Mouse (Mus musculus) forebrain, embryonic 11.5 days (tissue): ENCODE data around the gene Arhgap10. TPM values are rescaled to one million over a fixed set of nuclear protein-coding genes. Genes with fewer than 3 reads are reported as not detected.

Experiments used
- ATAC-seq: fragments of 200-750 bp; cut with Nextera tagmentation; replicated peaks from 2 replicates; pipeline ENCODE4 v1.8.0; 2017; ENCODE audit warnings: moderate TSS enrichment; ENCODE audit not compliant: low FRiP score
- DNase-seq: peaks from one replicate; pipeline ENCODE4 v3.0.0-alpha.2; 2017; ENCODE audit warnings: low spot score
- H3K27ac ChIP-seq: fragments of 300-500 bp; sonication (generic); 2 replicates; pipeline ENCODE4 v1.5.1; 2014; ENCODE audit warnings: low read depth, low read length
- H3K27me3 ChIP-seq: fragments of 300-500 bp; sonication (generic); 2 replicates; pipeline ENCODE4 v1.6.1; 2014; ENCODE audit warnings: mild to moderate bottlenecking, low read length, mixed read lengths; ENCODE audit not compliant: control insufficient read depth, insufficient read depth
- H3K36me3 ChIP-seq: fragments of 300-500 bp; sonication (generic); 2 replicates; pipeline ENCODE4 v1.6.1; 2014; ENCODE audit warnings: mild to moderate bottlenecking, low read length, moderate library complexity, mixed read lengths; ENCODE audit not compliant: control insufficient read depth, insufficient read depth
- H3K4me1 ChIP-seq: fragments of 300-500 bp; sonication (generic); replicated peaks from 2 replicates; pipeline ENCODE4 v1.6.1; 2014; ENCODE audit warnings: low read length, mixed read lengths; ENCODE audit not compliant: control insufficient read depth, insufficient read depth
- H3K4me2 ChIP-seq: fragments of 300-500 bp; sonication (generic); 2 replicates; pipeline ENCODE4 v1.6.1; 2014; ENCODE audit warnings: low read depth, mild to moderate bottlenecking, low read length, moderate library complexity, mixed read lengths; ENCODE audit not compliant: severe bottlenecking
- H3K4me3 ChIP-seq: fragments of 300-500 bp; sonication (generic); 2 replicates; pipeline ENCODE4 v1.5.1; 2014; ENCODE audit warnings: low read depth, low read length
- H3K9ac ChIP-seq: fragments of 300-500 bp; sonication (generic); 2 replicates; pipeline ENCODE4 v1.6.1; 2014; ENCODE audit warnings: low read length
- H3K9me3 ChIP-seq: fragments of 300-500 bp; sonication (generic); 2 replicates; pipeline ENCODE4 v1.6.1; 2016; ENCODE audit warnings: low read length, mixed read lengths; ENCODE audit not compliant: control insufficient read depth
- WGBS: fragments of 180-500 bp; shearing (Covaris S2); extraction: QIAGEN DNeasy Blood & Tissue Kit; methylation state at CpG from one replicate; pipeline ENCODE4 v1.1.7; 2014; 5-methylcytosine and 5-hydroxymethylcytosine counted together
- polyA plus RNA-seq: library from polyadenylated mRNA; unstranded; fragments of >200 nt; fragmentation: Nextera tagmentation; extraction: Ambion mirVana; gene quantifications from 2 replicates; pipeline ENCODE4 v1.2.1, GENCODE M21; 2014

The Arhgap10 gene
- polyA plus RNA-seq, 1 experiment from 2014 or later: 15.4 TPM

- ATAC-seq: no peak
- no peaks in the 10 kb centered on the region for H3K9me3 ChIP-seq
Observed at GRCm38 (mm10) chr8:77375999-77376398, 141.8 kb downstream of the Arhgap10 start.

GRCm38 (mm10) chr8:77371006-77371405, 146.7 kb downstream of the Arhgap10 start:
- WGBS: 93% methylated on average over 6 of the region's 6 CpGs
- H3K27ac ChIP-seq: no peak overlapping the region
- H3K9me3 ChIP-seq: no peaks in the 10 kb centered on the region
- no peaks in the 10 kb centered on the region for H3K36me3 ChIP-seq
- H3K9ac ChIP-seq: no peak overlapping the region
- ATAC-seq: no peak
- no peaks in the 10 kb centered on the region for H3K4me1 ChIP-seq
- no peaks in the 10 kb centered on the region for H3K27me3 ChIP-seq
- DNase-seq: no peak
- H3K4me3 ChIP-seq: no peak overlapping the region
- no peak overlapping the region for H3K4me2 ChIP-seq

More at GRCm38 (mm10) chr8:77375999-77376398, 141.8 kb downstream of the Arhgap10 start:
- no peak for DNase-seq
- no peaks in the 10 kb centered on the region for H3K36me3 ChIP-seq
- H3K27ac ChIP-seq: no peak overlapping the region
- 85% methylated on average over 2 of the region's 2 CpGs for WGBS
- no peak overlapping the region for H3K9ac ChIP-seq
- no peaks in the 10 kb centered on the region for H3K4me1 ChIP-seq
- no peaks in the 10 kb centered on the region for H3K27me3 ChIP-seq
- no peak overlapping the region for H3K4me3 ChIP-seq
- no peak overlapping the region for H3K4me2 ChIP-seq

GRCm38 (mm10) chr8:77370308-77370707, 147.4 kb downstream of the Arhgap10 start:
- Histone ChIP-seq H3K4me2 (no peak overlapping the region), H3K4me1 (no peaks in the 10 kb centered on the region), H3K9me3 (no peaks in the 10 kb centered on the region), H3K9ac (no peak overlapping the region), H3K27me3 (no peaks in the 10 kb centered on the region), H3K27ac (no peak overlapping the region), H3K4me3 (no peak overlapping the region), H3K36me3 (no peaks in the 10 kb centered on the region)
- DNase-seq (no peak), ATAC-seq (no peak)
- WGBS: 38% methylated on average over 2 of the region's 2 CpGs

GRCm38 (mm10) chr8:77369671-77370070, 148.1 kb downstream of the Arhgap10 start:
- Histone ChIP-seq H3K4me1 (no peaks in the 10 kb centered on the region), H3K27ac (no peak overlapping the region), H3K36me3 (no peaks in the 10 kb centered on the region), H3K9me3 (no peaks in the 10 kb centered on the region), H3K4me2 (no peak overlapping the region), H3K27me3 (no peaks in the 10 kb centered on the region), H3K9ac (no peak overlapping the region), H3K4me3 (no peak overlapping the region)
- 91% methylated on average over 7 of the region's 7 CpGs for WGBS
- DNase-seq (no peak), ATAC-seq (no peak)

GRCm38 (mm10) chr8:77367091-77367490, 150.7 kb downstream of the Arhgap10 start:
- no peaks in the 10 kb centered on the region for H3K36me3 ChIP-seq
- WGBS: 58% methylated on average over 3 of the region's 3 CpGs
- peak; percentile 39; the same call in 1 of the 2 replicates for ATAC-seq
- H3K4me3 ChIP-seq: no peak overlapping the region
- H3K4me2 ChIP-seq: no peak overlapping the region
- no peak overlapping the region for H3K9ac ChIP-seq
- no peaks in the 10 kb centered on the region for H3K9me3 ChIP-seq
- no peaks in the 10 kb centered on the region for H3K27me3 ChIP-seq
- no peak overlapping the region for H3K27ac ChIP-seq
- no peak for DNase-seq
- no peaks in the 10 kb centered on the region for H3K4me1 ChIP-seq

GRCm38 (mm10) chr8:77366446-77366845, 151.3 kb downstream of the Arhgap10 start:
- ATAC-seq (no peak), DNase-seq (no peak)
- no peak overlapping the region for H3K4me3 ChIP-seq
- no peak overlapping the region for H3K4me2 ChIP-seq
- H3K4me1 ChIP-seq: no peaks in the 10 kb centered on the region
- 95% methylated on average over 4 of the region's 4 CpGs for WGBS
- H3K36me3 ChIP-seq: no peaks in the 10 kb centered on the region
- H3K9ac ChIP-seq: no peak overlapping the region
- no peaks in the 10 kb centered on the region for H3K27me3 ChIP-seq
- H3K9me3 ChIP-seq: no peaks in the 10 kb centered on the region
- H3K27ac ChIP-seq: no peak overlapping the region

GRCm38 (mm10) chr8:77365990-77366389, 151.8 kb downstream of the Arhgap10 start:
- no peak overlapping the region for H3K4me2 ChIP-seq
- no peaks in the 10 kb centered on the region for H3K27me3 ChIP-seq
- no peaks in the 10 kb centered on the region for H3K4me1 ChIP-seq
- no peak overlapping the region for H3K9ac ChIP-seq
- 59% methylated on average over 6 of the region's 6 CpGs for WGBS
- no peaks in the 10 kb centered on the region for H3K9me3 ChIP-seq
- H3K36me3 ChIP-seq: no peaks in the 10 kb centered on the region
- DNase-seq (no peak), ATAC-seq (no peak)
- no peak overlapping the region for H3K27ac ChIP-seq
- H3K4me3 ChIP-seq: no peak overlapping the region

- WGBS: 94% methylated on average over 11 of the region's 11 CpGs
- Histone ChIP-seq H3K9me3 (no peaks in the 10 kb centered on the region), H3K4me3 (no peak overlapping the region), H3K36me3 (no peaks in the 10 kb centered on the region), H3K9ac (no peak overlapping the region), H3K4me1 (no peaks in the 10 kb centered on the region), H3K27me3 (no peaks in the 10 kb centered on the region), H3K4me2 (no peak overlapping the region), H3K27ac (no peak overlapping the region)
- ATAC-seq: no peak
- DNase-seq: no peak
Observed at GRCm38 (mm10) chr8:77364472-77364871, 153.3 kb downstream of the Arhgap10 start.

GRCm38 (mm10) chr8:77360853-77361252, 156.9 kb downstream of the Arhgap10 start:
- 61% methylated on average over 5 of the region's 5 CpGs for WGBS
- no peak for DNase-seq

More at GRCm38 (mm10) chr8:77360853-77361252, 156.9 kb downstream of the Arhgap10 start:
- ATAC-seq: no peak
- Histone ChIP-seq H3K4me1 (no peaks in the 10 kb centered on the region), H3K27ac (no peak overlapping the region), H3K36me3 (no peaks in the 10 kb centered on the region), H3K4me2 (no peak overlapping the region), H3K9ac (no peak overlapping the region), H3K4me3 (no peak overlapping the region), H3K27me3 (no peaks in the 10 kb centered on the region), H3K9me3 (no peaks in the 10 kb centered on the region)
